Mouse (Mus musculus): ENCODE data around the gene Fam20a. TPM values are rescaled to one million over a fixed set of nuclear protein-coding genes. Genes with fewer than 3 reads are reported as not detected.
A peak's percentile ranks its signal among the peaks of the same experiment; 100 is the strongest.

Fam20a gene
- polyA plus RNA-seq, 1 experiment from 2014 or later, result 7.8 TPM

DNA sequence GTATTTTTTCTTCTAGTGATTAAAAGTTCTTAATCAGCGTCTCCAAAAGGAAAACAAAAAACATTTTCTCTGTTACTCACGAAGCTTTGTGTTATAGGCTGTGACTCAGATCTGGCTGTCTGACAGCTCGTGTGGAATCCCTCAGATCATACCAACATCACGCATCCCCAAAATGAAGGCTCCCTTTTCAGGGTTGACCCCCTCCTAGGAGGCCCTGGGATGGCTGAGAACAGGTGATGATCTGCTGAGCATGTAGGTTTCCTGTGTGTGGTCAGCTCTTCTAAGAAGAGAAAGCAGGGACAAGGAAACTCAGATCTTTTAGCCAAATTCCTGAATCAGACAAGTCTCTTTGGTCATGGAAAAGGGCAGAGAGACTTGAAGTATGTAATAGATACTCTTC is 23.1 kb upstream of the Fam20a start:
- no peak for ATAC-seq (ENCODE audit: low read depth)
- 89% methylated on average over 4 of the region's 4 CpGs for WGBS
- H3K4me2 ChIP-seq (ENCODE audit: low read depth, low read length), result no peak overlapping the region
- H3K27me3 ChIP-seq (ENCODE audit: control insufficient read depth, insufficient read depth, low read length), result no peaks in the 10 kb centered on the region
- no peak overlapping the region for H3K4me3 ChIP-seq (ENCODE audit: low read depth, low read length)
- no peak overlapping the region for H3K9ac ChIP-seq (replicated peaks; ENCODE audit: low read depth, low read length)
- no peaks in the 10 kb centered on the region for H3K36me3 ChIP-seq (ENCODE audit: control insufficient read depth, insufficient read depth, low read length)
- H3K9me3 ChIP-seq (ENCODE audit: control insufficient read depth, low read length), result no peaks in the 10 kb centered on the region
- no peaks in the 10 kb centered on the region for H3K4me1 ChIP-seq (ENCODE audit: control insufficient read depth, insufficient read depth, low read length)
- H3K27ac ChIP-seq (ENCODE audit: low read depth, low read length), result no peak overlapping the region

- Histone ChIP-seq H3K27ac (ENCODE audit: low read depth, low read length) (no peak overlapping the region), H3K4me1 (ENCODE audit: control insufficient read depth, insufficient read depth, low read length) (no peaks in the 10 kb centered on the region)
- ATAC-seq (ENCODE audit: low read depth), result no peak
Measured at GRCm38 (mm10) chr11:109737967-109738366, 15.9 kb upstream of the Fam20a start.

GRCm38 (mm10) chr11:109736406-109736805 is 14.3 kb upstream of the Fam20a start:
- no peak overlapping the region for H3K4me3 ChIP-seq (ENCODE audit: low read depth, low read length)
- no peak overlapping the region for H3K4me2 ChIP-seq (ENCODE audit: low read depth, low read length)
- H3K9me3 ChIP-seq (ENCODE audit: control insufficient read depth, low read length), result no peaks in the 10 kb centered on the region
- WGBS, result 86% methylated on average over 3 of the region's 3 CpGs
- no peaks in the 10 kb centered on the region for H3K4me1 ChIP-seq (ENCODE audit: control insufficient read depth, insufficient read depth, low read length)
- H3K27ac ChIP-seq (ENCODE audit: low read depth, low read length), result no peak overlapping the region
- no peak for ATAC-seq (ENCODE audit: low read depth)
- no peak overlapping the region for H3K9ac ChIP-seq (replicated peaks; ENCODE audit: low read depth, low read length)
- no peaks in the 10 kb centered on the region for H3K36me3 ChIP-seq (ENCODE audit: control insufficient read depth, insufficient read depth, low read length)
- H3K27me3 ChIP-seq (ENCODE audit: control insufficient read depth, insufficient read depth, low read length), result no peaks in the 10 kb centered on the region

More at GRCm38 (mm10) chr11:109737967-109738366, 15.9 kb upstream of the Fam20a start:
- Histone ChIP-seq H3K4me2 (ENCODE audit: low read depth, low read length) (no peak overlapping the region), H3K27me3 (ENCODE audit: control insufficient read depth, insufficient read depth, low read length) (no peaks in the 10 kb centered on the region), H3K4me3 (ENCODE audit: low read depth, low read length) (no peak overlapping the region), H3K36me3 (ENCODE audit: control insufficient read depth, insufficient read depth, low read length) (no peaks in the 10 kb centered on the region), H3K9ac (replicated peaks; ENCODE audit: low read depth, low read length) (no peak overlapping the region), H3K9me3 (ENCODE audit: control insufficient read depth, low read length) (no peaks in the 10 kb centered on the region)
- 86% methylated on average over 3 of the region's 3 CpGs for WGBS

- H3K4me3 ChIP-seq (ENCODE audit: low read depth, low read length), result no peak overlapping the region
- H3K27me3 ChIP-seq (ENCODE audit: control insufficient read depth, insufficient read depth, low read length), result no peaks in the 10 kb centered on the region
- WGBS, result 84% methylated on average over 1 of the region's 1 CpGs
- no peak for ATAC-seq (ENCODE audit: low read depth)
- no peaks in the 10 kb centered on the region for H3K36me3 ChIP-seq (ENCODE audit: control insufficient read depth, insufficient read depth, low read length)
- no peak overlapping the region for H3K27ac ChIP-seq (ENCODE audit: low read depth, low read length)
- H3K4me1 ChIP-seq (ENCODE audit: control insufficient read depth, insufficient read depth, low read length), result no peaks in the 10 kb centered on the region
- H3K9me3 ChIP-seq (ENCODE audit: control insufficient read depth, low read length), result no peaks in the 10 kb centered on the region
- H3K4me2 ChIP-seq (ENCODE audit: low read depth, low read length), result no peak overlapping the region
- no peak overlapping the region for H3K9ac ChIP-seq (replicated peaks; ENCODE audit: low read depth, low read length)
Measured at GRCm38 (mm10) chr11:109734341-109734740, 12.3 kb upstream of the Fam20a start.

DNA sequence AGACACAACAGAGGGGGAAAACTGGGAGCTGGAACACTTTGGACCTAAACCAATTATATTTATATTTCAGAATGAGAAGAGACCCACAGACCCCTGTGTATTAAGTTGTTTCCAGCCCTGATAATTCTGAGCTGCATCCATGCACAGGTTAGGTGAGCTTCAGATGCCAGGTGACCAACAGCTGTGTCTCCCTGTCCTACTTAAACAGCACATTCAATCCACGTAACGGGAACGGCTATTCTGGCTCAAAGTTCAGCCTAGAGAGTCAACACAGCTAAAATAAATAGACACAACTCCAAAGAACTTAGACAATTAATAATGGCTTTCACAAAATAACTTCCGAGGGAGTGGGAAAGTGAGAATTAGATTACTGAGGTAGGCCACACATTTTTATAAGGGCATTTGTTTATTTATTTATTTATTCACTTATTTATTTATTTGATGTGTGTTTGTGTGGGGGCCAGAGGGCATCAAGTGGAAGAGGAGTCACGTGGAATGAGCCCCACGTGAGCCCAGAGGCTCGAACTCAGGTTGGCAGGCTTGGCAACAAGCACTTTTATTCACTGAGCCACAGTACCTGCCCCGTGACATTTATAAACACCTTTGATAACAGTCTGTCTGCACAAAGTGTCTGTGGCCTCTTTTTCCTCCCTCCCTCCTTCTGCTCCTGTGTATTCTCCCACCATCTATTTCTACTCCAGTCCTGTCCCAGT is 10.8 kb upstream of the Fam20a start:
- no peaks in the 10 kb centered on the region for H3K36me3 ChIP-seq (ENCODE audit: control insufficient read depth, insufficient read depth, low read length)
- 82% methylated on average over 8 of the region's 8 CpGs for WGBS
- no peaks in the 10 kb centered on the region for H3K4me1 ChIP-seq (ENCODE audit: control insufficient read depth, insufficient read depth, low read length)
- ATAC-seq (ENCODE audit: low read depth), result no peak
- no peak overlapping the region for H3K27ac ChIP-seq (ENCODE audit: low read depth, low read length)
- H3K27me3 ChIP-seq (ENCODE audit: control insufficient read depth, insufficient read depth, low read length), result no peaks in the 10 kb centered on the region
- H3K9ac ChIP-seq (replicated peaks; ENCODE audit: low read depth, low read length), result no peak overlapping the region
- no peak overlapping the region for H3K4me2 ChIP-seq (ENCODE audit: low read depth, low read length)
- no peak overlapping the region for H3K4me3 ChIP-seq (ENCODE audit: low read depth, low read length)
- H3K9me3 ChIP-seq (ENCODE audit: control insufficient read depth, low read length), result no peaks in the 10 kb centered on the region

DNA sequence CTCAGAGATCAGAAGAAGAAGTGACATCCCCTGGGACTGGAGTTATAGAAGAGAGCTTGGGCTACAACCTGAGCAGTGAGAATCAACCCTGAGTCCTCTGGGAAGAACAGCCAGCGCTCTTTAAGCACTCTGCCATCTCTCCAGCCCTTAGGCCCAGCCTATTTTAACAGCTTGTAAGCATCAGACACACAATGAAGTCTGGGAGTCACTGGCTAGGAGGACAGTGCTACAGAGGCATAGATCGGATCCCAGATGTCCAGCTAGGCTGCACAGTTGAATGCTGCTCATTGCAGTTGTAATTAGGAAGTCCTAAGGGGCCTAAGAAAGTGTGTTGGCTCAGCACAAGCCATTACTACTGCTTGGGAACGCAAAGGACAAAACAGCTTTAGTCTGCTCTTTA is 6.3 kb upstream of the Fam20a start:
- Histone ChIP-seq H3K27me3 (ENCODE audit: control insufficient read depth, insufficient read depth, low read length) (no peaks in the 10 kb centered on the region), H3K4me1 (ENCODE audit: control insufficient read depth, insufficient read depth, low read length) (no peaks in the 10 kb centered on the region), H3K27ac (ENCODE audit: low read depth, low read length) (no peak overlapping the region), H3K4me2 (ENCODE audit: low read depth, low read length) (no peak overlapping the region), H3K9ac (replicated peaks; ENCODE audit: low read depth, low read length) (no peak overlapping the region), H3K36me3 (ENCODE audit: control insufficient read depth, insufficient read depth, low read length) (no peaks in the 10 kb centered on the region), H3K9me3 (ENCODE audit: control insufficient read depth, low read length) (no peaks in the 10 kb centered on the region), H3K4me3 (ENCODE audit: low read depth, low read length) (no peak overlapping the region)
- WGBS, result 58% methylated on average over 3 of the region's 3 CpGs
- ATAC-seq (ENCODE audit: low read depth), result no peak

- Histone ChIP-seq H3K4me3 (ENCODE audit: low read depth, low read length) (no peak overlapping the region), H3K4me1 (ENCODE audit: control insufficient read depth, insufficient read depth, low read length) (peaks cover 11% of the 10 kb centered on the region), H3K9me3 (ENCODE audit: control insufficient read depth, low read length) (no peaks in the 10 kb centered on the region), H3K27me3 (ENCODE audit: control insufficient read depth, insufficient read depth, low read length) (0 out of 2 replicates have a peak, but pooled peaks cover 4% of the 10 kb centered on the region), H3K36me3 (ENCODE audit: control insufficient read depth, insufficient read depth, low read length) (no peaks in the 10 kb centered on the region), H3K27ac (ENCODE audit: low read depth, low read length) (no peak overlapping the region), H3K9ac (replicated peaks; ENCODE audit: low read depth, low read length) (no peak overlapping the region), H3K4me2 (ENCODE audit: low read depth, low read length) (peak overlapping the region; percentile 97)
- no peak for ATAC-seq (ENCODE audit: low read depth)
- WGBS, result 54% methylated on average over 4 of the region's 4 CpGs
Measured at GRCm38 (mm10) chr11:109722711-109723110, 632 bp upstream of the Fam20a start.

DNA sequence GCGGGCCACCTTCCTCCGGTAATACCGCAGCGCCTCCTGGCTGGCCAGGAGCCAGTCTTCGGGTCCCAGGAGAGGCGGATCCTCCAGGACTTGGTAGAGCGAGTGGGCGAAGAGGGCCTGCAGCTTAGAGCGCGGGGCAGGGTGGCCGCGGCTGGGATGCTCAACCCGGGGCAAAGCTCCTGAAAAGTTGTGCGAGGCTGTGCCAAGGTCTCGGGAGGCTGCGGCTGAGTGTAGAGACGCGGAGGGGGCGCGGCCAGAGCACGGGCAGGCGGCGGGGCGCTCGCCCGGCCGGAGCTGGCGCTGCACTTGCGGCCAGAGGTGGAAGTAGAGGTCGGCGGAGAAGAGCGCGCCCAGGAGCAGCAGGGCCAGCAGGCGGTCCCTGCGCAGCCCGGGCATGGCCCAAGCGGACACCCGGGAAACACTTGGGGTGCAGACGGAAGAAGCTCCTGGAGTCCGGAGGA is 729 bp downstream of the Fam20a start:
- Histone ChIP-seq H3K36me3 (ENCODE audit: control insufficient read depth, insufficient read depth, low read length) (no peaks in the 10 kb centered on the region), H3K27ac (ENCODE audit: low read depth, low read length) (no peak overlapping the region), H3K9me3 (ENCODE audit: control insufficient read depth, low read length) (no peaks in the 10 kb centered on the region), H3K4me3 (ENCODE audit: low read depth, low read length) (peak overlapping the region; percentile 42), H3K4me2 (ENCODE audit: low read depth, low read length) (peak overlapping the region; percentile 97), H3K9ac (replicated peaks; ENCODE audit: low read depth, low read length) (peak overlapping the region; percentile 55), H3K4me1 (ENCODE audit: control insufficient read depth, insufficient read depth, low read length) (peaks cover 11% of the 10 kb centered on the region), H3K27me3 (ENCODE audit: control insufficient read depth, insufficient read depth, low read length) (0 out of 2 replicates have a peak, but pooled peaks cover 4% of the 10 kb centered on the region)
- WGBS, result under 1% methylated on average over 40 of the region's 40 CpGs
- ATAC-seq (ENCODE audit: low read depth), result peak; percentile 58; the same call in 1 of the 2 replicates

- Histone ChIP-seq H3K9me3 (ENCODE audit: control insufficient read depth, low read length) (no peaks in the 10 kb centered on the region), H3K27me3 (ENCODE audit: control insufficient read depth, insufficient read depth, low read length) (0 out of 2 replicates have a peak, but pooled peaks cover 4% of the 10 kb centered on the region), H3K36me3 (ENCODE audit: control insufficient read depth, insufficient read depth, low read length) (no peaks in the 10 kb centered on the region), H3K27ac (ENCODE audit: low read depth, low read length) (no peak overlapping the region), H3K4me2 (ENCODE audit: low read depth, low read length) (peak overlapping the region; percentile 97), H3K4me3 (ENCODE audit: low read depth, low read length) (peak overlapping the region; percentile 42), H3K9ac (replicated peaks; ENCODE audit: low read depth, low read length) (no peak overlapping the region), H3K4me1 (ENCODE audit: control insufficient read depth, insufficient read depth, low read length) (peaks cover 11% of the 10 kb centered on the region)
- peak; percentile 41; the same call in 1 of the 2 replicates for ATAC-seq (ENCODE audit: low read depth)
- 17% methylated on average over 12 of the region's 12 CpGs for WGBS
Measured at GRCm38 (mm10) chr11:109720809-109721319, 1.2 kb downstream of the Fam20a start.

Measured in neural tube, embryonic 14.5 days (tissue).